Mouse (Mus musculus) liver, embryonic 18 days (tissue): ENCODE data around the gene Ust. TPM values are rescaled to one million over a fixed set of nuclear protein-coding genes. Genes with fewer than 3 reads are reported as not detected.

Experiments used
- polyA plus RNA-seq: library from polyadenylated mRNA; depleted of rRNA; stranded (reverse); fragments of >200 nt; gene quantifications from 2 replicates; pipeline ENCODE4 v1.2.3, GENCODE M21; 2012; rRNA removed

Ust gene
- 0.45 and 0.50 TPM in 2 replicates for polyA plus RNA-seq

DNA sequence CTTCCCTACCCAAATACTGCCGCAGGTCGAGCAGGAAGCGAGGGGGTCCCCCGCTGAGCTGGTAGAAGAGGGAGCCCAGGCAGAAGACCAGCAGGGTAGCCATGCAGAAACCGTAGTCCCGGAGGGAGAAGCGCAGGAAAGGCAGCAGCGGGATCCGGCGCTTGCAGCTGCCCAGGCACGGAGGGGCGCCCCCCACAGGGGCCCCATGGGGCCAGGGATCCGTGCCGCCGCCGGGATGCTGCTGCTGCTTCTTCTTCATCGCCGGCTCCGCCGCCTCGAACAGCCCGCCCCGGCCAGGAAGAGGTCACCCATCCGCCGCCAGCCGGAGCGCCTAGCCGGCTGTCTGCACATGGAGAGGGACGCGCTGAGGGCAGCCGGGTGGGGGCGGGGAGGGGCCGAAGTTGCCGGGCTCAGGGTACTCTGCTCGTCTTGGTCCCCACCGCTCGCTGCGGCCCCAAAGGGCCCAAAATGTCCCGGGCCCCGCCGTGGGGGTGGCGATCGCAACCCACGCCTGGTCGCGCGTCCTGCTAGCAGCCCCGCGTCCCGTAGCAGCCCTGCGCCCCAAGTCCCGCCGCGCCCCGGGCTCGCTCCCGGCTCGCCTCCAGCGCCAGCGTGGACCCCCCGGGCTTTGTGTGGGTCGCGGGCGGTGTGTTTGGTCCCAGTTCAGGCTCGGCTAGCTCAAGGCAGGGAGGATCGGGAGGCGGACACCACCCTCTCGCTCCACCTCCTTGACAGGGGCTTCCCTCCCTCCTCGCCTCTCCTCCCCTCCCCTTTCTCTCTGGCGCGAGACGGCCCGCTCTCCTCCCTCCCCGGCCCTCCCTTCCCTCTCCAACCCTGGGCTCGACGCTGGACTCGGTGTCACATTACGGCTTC, at the start of gene Ust:
TSS of gene Ust (minus strand) at position 685 of the 873 bp plus-strand sequence.

